Mouse (Mus musculus) ES-Bruce4 (cell line): ENCODE measurements around the gene Ankmy1. TPM values are rescaled to one million over a fixed set of nuclear protein-coding genes. Genes with fewer than 3 reads are reported as not detected.

ENCODE experiments used
- H3K27ac ChIP-seq: 2 replicates; pipeline ENCODE4 v1.5.1; 2012; ENCODE audit warnings: low read length, inconsistent platforms; ENCODE audit not compliant: insufficient read depth
- H3K27me3 ChIP-seq: 2 replicates; pipeline ENCODE4 v1.6.1; 2012; ENCODE audit warnings: mild to moderate bottlenecking, low read length, inconsistent platforms; ENCODE audit not compliant: control insufficient read depth, poor library complexity, insufficient read depth, severe bottlenecking
- H3K36me3 ChIP-seq: 2 replicates; pipeline ENCODE4 v1.6.1; 2012; ENCODE audit warnings: inconsistent platforms, mild to moderate bottlenecking, low read length, moderate library complexity; ENCODE audit not compliant: control insufficient read depth, poor library complexity, insufficient read depth, severe bottlenecking
- H3K4me1 ChIP-seq: one replicate; pipeline ENCODE4 v1.8.1; 2011; ENCODE audit warnings: low read length; ENCODE audit not compliant: control insufficient read depth, insufficient read depth
- H3K4me3 ChIP-seq: 2 replicates; pipeline ENCODE4 v1.5.1; 2011; ENCODE audit warnings: low read depth, mild to moderate bottlenecking, low read length
- H3K9ac ChIP-seq: 2 replicates; pipeline ENCODE4 v1.6.1; 2012; ENCODE audit warnings: low read depth, mild to moderate bottlenecking, inconsistent platforms; ENCODE audit not compliant: poor library complexity, severe bottlenecking
- H3K9me3 ChIP-seq: replicated peaks from 2 replicates; pipeline ENCODE4 v1.6.1; 2012; ENCODE audit warnings: mild to moderate bottlenecking, low read length, inconsistent platforms; ENCODE audit not compliant: control insufficient read depth, poor library complexity, insufficient read depth, severe bottlenecking
- CTCF ChIP-seq: IDR thresholded peaks from one replicate; pipeline ENCODE4 v1.8.1; 2011; ENCODE audit warnings: low read depth, low read length
- EP300 ChIP-seq: IDR thresholded peaks from 2 replicates; pipeline ENCODE4 v1.6.1; 2011; ENCODE audit warnings: low read depth, low read length; ENCODE audit not compliant: insufficient read depth
- POLR2A ChIP-seq: IDR thresholded peaks from one replicate; pipeline ENCODE4 v1.8.1; 2011; ENCODE audit warnings: low read length; ENCODE audit not compliant: insufficient read depth
- polyA plus RNA-seq: library from polyadenylated mRNA; stranded (reverse); fragments of >200 nt; gene quantifications from 2 replicates; pipeline ENCODE4 v1.2.4, GENCODE M21; 2011; ENCODE audit warnings: low read depth; ENCODE audit not compliant: missing spikeins, insufficient read depth, insufficient read length

Ankmy1 gene
- polyA plus RNA-seq, 1 experiment: not detected

- Histone ChIP-seq H3K36me3 (no peaks in the 10 kb centered on the region), H3K9ac (no peak overlapping the region), H3K4me1 (no peaks in the 10 kb centered on the region), H3K4me3 (no peak overlapping the region), H3K9me3 (no peaks in the 10 kb centered on the region), H3K27me3 (no peaks in the 10 kb centered on the region), H3K27ac (no peak overlapping the region)
- TF ChIP-seq CTCF (no peak), EP300 (no peak), POLR2A (no peak)
Observed at GRCm38 (mm10) chr1:92849938-92850574, 52.6 kb downstream of the Ankmy1 start.

DNA sequence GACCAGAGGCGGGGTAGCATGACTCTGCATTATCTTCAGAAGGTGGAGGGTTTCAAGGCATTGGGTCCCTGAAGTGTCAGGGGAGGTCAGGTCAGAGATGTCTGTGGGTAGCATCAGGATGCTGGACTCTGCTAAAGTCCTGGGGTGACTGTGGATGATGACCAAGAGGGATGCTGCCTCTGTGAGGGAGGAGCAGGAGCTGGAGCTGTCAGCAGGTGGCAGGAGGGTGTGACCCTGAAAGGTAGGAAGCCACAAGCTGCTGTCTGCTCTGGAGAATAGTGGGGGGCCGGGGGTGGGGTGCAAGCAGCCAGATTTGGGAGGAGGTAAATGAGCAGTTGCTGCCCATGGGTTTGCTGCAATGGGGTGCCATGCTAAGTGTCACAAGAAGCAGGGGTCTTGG, 53.2 kb downstream of the Ankmy1 start:
- no peaks in the 10 kb centered on the region for H3K27me3 ChIP-seq
- H3K9ac ChIP-seq: no peak overlapping the region
- H3K36me3 ChIP-seq: no peaks in the 10 kb centered on the region
- no peak overlapping the region for H3K4me3 ChIP-seq
- no peak overlapping the region for H3K27ac ChIP-seq
- no peaks in the 10 kb centered on the region for H3K9me3 ChIP-seq
- H3K4me1 ChIP-seq: no peaks in the 10 kb centered on the region
- TF ChIP-seq CTCF: peak; percentile 42
- no peak for TF ChIP-seq POLR2A

GRCm38 (mm10) chr1:92847873-92848839, 54.5 kb downstream of the Ankmy1 start:
- H3K4me1 ChIP-seq: no peaks in the 10 kb centered on the region
- H3K4me3 ChIP-seq: peak overlapping the region; percentile 24; the same call in 1 of the 2 replicates
- no peaks in the 10 kb centered on the region for H3K36me3 ChIP-seq
- no peak overlapping the region for H3K27ac ChIP-seq
- no peak for TF ChIP-seq CTCF
- TF ChIP-seq EP300: no peak
- no peak for TF ChIP-seq POLR2A
- no peaks in the 10 kb centered on the region for H3K9me3 ChIP-seq
- no peaks in the 10 kb centered on the region for H3K27me3 ChIP-seq
- H3K9ac ChIP-seq: no peak overlapping the region

DNA sequence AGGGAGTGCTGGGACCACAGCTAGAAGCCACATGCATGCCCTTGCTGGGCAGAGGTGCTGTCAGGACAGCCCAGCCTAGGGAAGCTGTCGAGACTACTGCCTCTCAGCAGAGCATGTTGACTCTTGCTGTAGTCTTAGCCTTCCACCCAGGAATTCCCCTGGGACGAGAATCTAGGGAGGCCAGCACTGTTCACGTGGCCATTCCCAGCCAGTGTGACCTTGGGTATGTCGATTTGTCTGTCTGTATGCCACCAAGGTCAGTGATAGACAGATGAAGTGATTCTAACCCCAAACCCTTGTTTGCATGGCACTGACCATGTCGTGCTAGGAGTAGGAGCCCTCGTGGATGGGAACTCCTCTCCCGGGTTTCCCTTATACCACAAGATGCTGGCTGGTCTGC, 56.8 kb downstream of the Ankmy1 start:
- Histone ChIP-seq H3K4me1 (no peaks in the 10 kb centered on the region), H3K36me3 (no peaks in the 10 kb centered on the region), H3K9ac (no peak overlapping the region), H3K9me3 (no peaks in the 10 kb centered on the region), H3K4me3 (no peak overlapping the region), H3K27ac (no peak overlapping the region), H3K27me3 (no peaks in the 10 kb centered on the region)
- TF ChIP-seq POLR2A: no peak
- no peak for TF ChIP-seq CTCF
- TF ChIP-seq EP300: no peak

DNA sequence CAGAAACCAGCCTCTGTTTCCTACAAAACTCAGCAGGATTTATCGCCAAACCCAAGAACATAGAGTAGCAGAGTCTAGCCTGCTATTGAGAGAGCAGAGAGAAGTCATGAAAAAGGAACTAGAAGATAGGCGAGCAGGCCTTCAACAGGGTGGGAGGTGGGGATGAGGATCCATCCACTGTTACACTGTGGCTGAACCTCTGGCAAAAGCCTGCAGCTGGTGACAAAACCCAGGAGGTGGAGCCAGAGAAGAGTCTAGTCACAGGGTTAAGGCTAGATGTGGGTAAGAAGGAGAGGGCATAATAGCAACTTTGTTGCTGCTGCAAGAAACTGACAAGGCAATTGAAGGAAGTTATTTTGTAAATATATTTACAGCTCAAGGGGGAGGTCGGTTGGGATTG, 61.3 kb downstream of the Ankmy1 start:
- Histone ChIP-seq H3K9me3 (no peaks in the 10 kb centered on the region), H3K9ac (no peak overlapping the region), H3K4me3 (no peak overlapping the region), H3K36me3 (no peaks in the 10 kb centered on the region), H3K27me3 (no peaks in the 10 kb centered on the region), H3K27ac (no peak overlapping the region), H3K4me1 (no peaks in the 10 kb centered on the region)
- TF ChIP-seq EP300 (no peak), CTCF (no peak), POLR2A (no peak)
